Mouse (Mus musculus) mouse trophoblast stem cell (cell line): ENCODE results near the gene Nr2c1.

Experiments
- in situ Hi-C, 2 experiments: fragments of 300-500 bp; cut with MseI, MboI; formaldehyde crosslinking; loops; 2 replicates in 1 of 2; 3 replicates in 1 of 2; pipeline ENCODE4 v1.15.1; 2025

The Nr2c1 gene

GRCm38 (mm10) chr10:94147756-94148531 is at the start of gene Nr2c1:
TSS of gene Nr2c1 (plus strand) at chr10:94148023.
- in situ Hi-C loops, result no loop called here

- in situ Hi-C loops, result no loop called here
These were observed 49.7 kb upstream of the Nr2c1 start for GRCm38 (mm10) chr10:94098100-94098499.

- in situ Hi-C loops, result no loop called here
These were observed 42.3 kb upstream of the Nr2c1 start for GRCm38 (mm10) chr10:94105498-94105897.

- in situ Hi-C loops, result no loop called here
These were observed 40.7 kb upstream of the Nr2c1 start for GRCm38 (mm10) chr10:94107168-94107567.

- in situ Hi-C loops, result no loop called here
These were observed 40.2 kb upstream of the Nr2c1 start for GRCm38 (mm10) chr10:94107607-94108006.

GRCm38 (mm10) chr10:94108791-94109190 is 39.0 kb upstream of the Nr2c1 start:
- in situ Hi-C loops, result no loop called here

GRCm38 (mm10) chr10:94110834-94111754 is 36.7 kb upstream of the Nr2c1 start:
- in situ Hi-C loops, result no loop called here

- in situ Hi-C loops, result no loop called here
These were observed 35.6 kb upstream of the Nr2c1 start for GRCm38 (mm10) chr10:94112207-94112606.

- in situ Hi-C loops, result loop anchor here in 1 of 2 experiments (5.0 kb wide), 1 partner anchor 74 kb away; no protein-coding TSS in a partner anchor
These were observed 31.8 kb upstream of the Nr2c1 start for GRCm38 (mm10) chr10:94115893-94116599.

- in situ Hi-C loops, result loop anchor here in 1 of 2 experiments (5.0 kb wide), 1 partner anchor 75 kb away; no protein-coding TSS in a partner anchor
These were observed 31.0 kb upstream of the Nr2c1 start for GRCm38 (mm10) chr10:94116781-94117340.

GRCm38 (mm10) chr10:94117916-94118315 is 29.9 kb upstream of the Nr2c1 start:
- in situ Hi-C loops, result loop anchor here in 1 of 2 experiments (5.0 kb wide), 1 partner anchor 76 kb away; no protein-coding TSS in a partner anchor

GRCm38 (mm10) chr10:94118993-94119392 is 28.8 kb upstream of the Nr2c1 start:
- in situ Hi-C loops, result loop anchor here in 1 of 2 experiments (5.0 kb wide), 1 partner anchor 77 kb away; no protein-coding TSS in a partner anchor

GRCm38 (mm10) chr10:94120676-94121075 is 27.1 kb upstream of the Nr2c1 start:
- in situ Hi-C loops, result no loop called here

GRCm38 (mm10) chr10:94122595-94122994 is 25.2 kb upstream of the Nr2c1 start:
- in situ Hi-C loops, result no loop called here

GRCm38 (mm10) chr10:94123581-94123980 is 24.2 kb upstream of the Nr2c1 start:
- in situ Hi-C loops, result no loop called here

- in situ Hi-C loops, result no loop called here
These were observed 23.4 kb upstream of the Nr2c1 start for GRCm38 (mm10) chr10:94124376-94124775.

- in situ Hi-C loops, result no loop called here
These were observed 18.1 kb upstream of the Nr2c1 start for GRCm38 (mm10) chr10:94129680-94130119.

- in situ Hi-C loops, result no loop called here
These were observed 14.7 kb upstream of the Nr2c1 start for GRCm38 (mm10) chr10:94133081-94133480.

GRCm38 (mm10) chr10:94133674-94134073 is 14.1 kb upstream of the Nr2c1 start:
- in situ Hi-C loops, result no loop called here

- in situ Hi-C loops, result no loop called here
These were observed 13.1 kb upstream of the Nr2c1 start for GRCm38 (mm10) chr10:94134535-94135390.
